Mouse (Mus musculus): Measurements from ENCODE around the gene Gm10696. TPM values are rescaled to one million over a fixed set of nuclear protein-coding genes. Genes with fewer than 3 reads are reported as not detected.
"Not testable (repeated sequence)": the region's sequence is repeated elsewhere in the genome, so short reads cannot be mapped to it uniquely, and the experiment has no call there.

Gene Gm10696
- polyA plus RNA-seq (2014; fragmentation: Nextera tagmentation; extraction: Ambion mirVana), result not detected in 2 replicates

GRCm38 (mm10) chr3:94178093-94178492 lies at the start of gene Gm10696:
Gene Gm10696 (minus strand): TSS chr3:94178193.
- H3K36me3 ChIP-seq (ENCODE audit: control insufficient read depth, insufficient read depth, low read length); H3K27me3 ChIP-seq (ENCODE audit: control insufficient read depth, insufficient read depth, low read length); H3K9me3 ChIP-seq (ENCODE audit: control insufficient read depth, low read length); H3K4me2 ChIP-seq (ENCODE audit: low read length); H3K4me3 ChIP-seq (replicated peaks; ENCODE audit: low read depth, low read length); ATAC-seq (ENCODE audit: low FRiP score, low TSS enrichment); H3K9ac ChIP-seq (replicated peaks; ENCODE audit: low read length); H3K4me1 ChIP-seq (ENCODE audit: control insufficient read depth, insufficient read depth, low read length); DNase-seq; H3K27ac ChIP-seq (replicated peaks; ENCODE audit: low read depth, low read length): not testable (repeated sequence)
- 91% methylated on average over 1 of the region's 1 CpGs for WGBS

GRCm38 (mm10) chr3:94196414-94196813 lies 18.4 kb upstream of the Gm10696 start, which contains the start of gene Gm5286:
Gene Gm5286 (plus strand): TSS chr3:94196714.
- ATAC-seq (ENCODE audit: low FRiP score, low TSS enrichment); DNase-seq; H3K4me2 ChIP-seq (ENCODE audit: low read length); H3K9ac ChIP-seq (replicated peaks; ENCODE audit: low read length); H3K4me3 ChIP-seq (replicated peaks; ENCODE audit: low read depth, low read length); H3K4me1 ChIP-seq (ENCODE audit: control insufficient read depth, insufficient read depth, low read length); H3K9me3 ChIP-seq (ENCODE audit: control insufficient read depth, low read length); H3K36me3 ChIP-seq (ENCODE audit: control insufficient read depth, insufficient read depth, low read length); H3K27me3 ChIP-seq (ENCODE audit: control insufficient read depth, insufficient read depth, low read length); H3K27ac ChIP-seq (replicated peaks; ENCODE audit: low read depth, low read length): not testable (repeated sequence)
- 97% methylated on average over 2 of the region's 4 CpGs for WGBS

DNA sequence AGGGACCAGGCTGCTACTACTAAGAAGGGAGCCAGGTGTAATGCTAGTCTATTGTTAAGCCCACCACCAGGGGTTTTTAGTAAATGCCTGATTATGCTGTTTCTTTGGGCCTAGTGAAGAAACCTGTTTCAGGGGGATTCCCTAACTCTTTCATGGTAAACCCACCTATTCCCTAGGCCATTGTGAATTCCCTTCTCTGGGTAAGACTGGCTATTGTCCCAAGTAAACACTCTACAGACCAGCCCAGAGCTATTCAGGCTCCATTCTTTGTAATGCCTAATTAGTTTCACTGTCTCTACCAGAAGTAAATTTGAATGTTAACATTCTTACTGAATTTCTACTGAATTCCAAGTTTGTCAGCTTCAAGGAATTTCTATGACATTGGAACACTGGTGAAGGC lies 10.6 kb downstream of the Gm10696 start:
- not testable (repeated sequence) for H3K9ac ChIP-seq (replicated peaks; ENCODE audit: low read length); H3K9me3 ChIP-seq (ENCODE audit: control insufficient read depth, low read length); DNase-seq; H3K27me3 ChIP-seq (ENCODE audit: control insufficient read depth, insufficient read depth, low read length); H3K4me2 ChIP-seq (ENCODE audit: low read length); H3K27ac ChIP-seq (replicated peaks; ENCODE audit: low read depth, low read length); H3K4me1 ChIP-seq (ENCODE audit: control insufficient read depth, insufficient read depth, low read length); H3K36me3 ChIP-seq (ENCODE audit: control insufficient read depth, insufficient read depth, low read length); H3K4me3 ChIP-seq (replicated peaks; ENCODE audit: low read depth, low read length); ATAC-seq (ENCODE audit: low FRiP score, low TSS enrichment)

Other genes starting within 250 kb of the Gm10696 start
- not detected in 2 replicates for gene Gm9117, start 234.7 kb downstream of the Gm10696 start, polyA plus RNA-seq (2014; fragmentation: Nextera tagmentation; extraction: Ambion mirVana)
- gene Tdpoz5, start 216.9 kb downstream of the Gm10696 start, polyA plus RNA-seq (2014; fragmentation: Nextera tagmentation; extraction: Ambion mirVana), result not detected in 2 replicates
- gene Gm9125, start 123.3 kb downstream of the Gm10696 start, polyA plus RNA-seq (2014; fragmentation: Nextera tagmentation; extraction: Ambion mirVana), result not detected in 2 replicates
- gene Gm10697, start 105.5 kb downstream of the Gm10696 start, polyA plus RNA-seq (2014; fragmentation: Nextera tagmentation; extraction: Ambion mirVana), result not detected in 2 replicates
- not detected in 2 replicates for gene Gm5286, start 18.5 kb upstream of the Gm10696 start, polyA plus RNA-seq (2014; fragmentation: Nextera tagmentation; extraction: Ambion mirVana)
- not detected in 2 replicates for gene Gm4778, start 85.8 kb upstream of the Gm10696 start, polyA plus RNA-seq (2014; fragmentation: Nextera tagmentation; extraction: Ambion mirVana)
- gene Them4, start 131.9 kb upstream of the Gm10696 start, polyA plus RNA-seq (2014; fragmentation: Nextera tagmentation; extraction: Ambion mirVana), result 57.5 and 59.7 TPM in 2 replicates
- 0.18 TPM in 1 of 2 replicates, not detected in the other for gene Them5, start 163.9 kb upstream of the Gm10696 start, polyA plus RNA-seq (2014; fragmentation: Nextera tagmentation; extraction: Ambion mirVana)
- gene C2cd4d, start 184.2 kb upstream of the Gm10696 start, polyA plus RNA-seq (2014; fragmentation: Nextera tagmentation; extraction: Ambion mirVana), result 2.6 and 3.1 TPM in 2 replicates
- gene Rorc, start 194.6 kb upstream of the Gm10696 start, polyA plus RNA-seq (2014; fragmentation: Nextera tagmentation; extraction: Ambion mirVana), result 0.30 and 0.43 TPM in 2 replicates
- gene Lingo4, start 220.3 kb upstream of the Gm10696 start, polyA plus RNA-seq (2014; fragmentation: Nextera tagmentation; extraction: Ambion mirVana), result 0.67 and 1.1 TPM in 2 replicates
- gene Tdrkh, start 235.1 kb upstream of the Gm10696 start, polyA plus RNA-seq (2014; fragmentation: Nextera tagmentation; extraction: Ambion mirVana), result 50.6 and 55.3 TPM in 2 replicates

Measured in midbrain, embryonic 14.5 days (tissue).